Mouse (Mus musculus): ENCODE measurements at regions not wholly inside any gene's neighbourhood (a gene's known extent, or its start where the extent isn't known, plus 50 kb on each side); places are given as distances from the start of the nearest gene placed in this dataset.

DNA sequence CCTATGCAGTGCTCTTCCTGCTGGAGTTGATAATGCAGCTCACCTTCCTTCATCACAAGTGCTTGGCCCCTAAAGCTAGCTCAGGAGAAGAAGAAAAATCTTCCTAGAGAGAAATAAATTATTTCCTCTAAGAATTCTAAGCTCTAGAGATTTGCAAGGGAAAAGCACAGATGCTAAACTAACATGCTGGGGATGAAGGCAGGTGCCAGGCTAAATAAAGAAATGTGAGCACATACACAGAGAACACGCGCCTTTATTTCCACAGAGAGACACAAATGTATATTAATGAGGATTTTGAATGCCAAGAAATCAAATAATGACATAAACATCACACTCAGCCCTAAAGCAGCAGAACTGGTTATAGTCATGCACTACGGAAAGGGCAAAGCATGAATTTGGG, 229.5 kb upstream of the Mamld1 start:
- Histone ChIP-seq H3K9me3 (replicated peaks; ENCODE audit: low read length) (no peaks in the 10 kb centered on the region), H3K27me3 (replicated peaks) (no peaks in the 10 kb centered on the region), H3K36me3 (replicated peaks in 1 of 2; ENCODE audit: control insufficient read depth in 1 of 2, insufficient read depth in 1 of 2, low read length in 1 of 2) (no peaks in the 10 kb centered on the region), H3K27ac (ENCODE audit: insufficient read depth, low read depth) (no peak overlapping the region), H3K79me2 (replicated peaks; ENCODE audit: control insufficient read depth, extremely low read depth, insufficient read depth, poor library complexity, severe bottlenecking) (no peaks in the 10 kb centered on the region), H3K4me3 (replicated peaks in 1 of 3; ENCODE audit: low read depth in 2 of 3, low read length in 2 of 3, poor library complexity in 1 of 3) (no peak overlapping the region), H3K9ac (ENCODE audit: insufficient read depth, low read depth) (no peak overlapping the region), H3K4me1 (ENCODE audit: control insufficient read depth in 1 of 2, insufficient read depth in 2 of 2) (no peaks in the 10 kb centered on the region), H3K4me2 (ENCODE audit: insufficient read depth, low read depth, poor library complexity, severe bottlenecking) (no peak overlapping the region)
- in situ Hi-C loops (cut with MboI; ENCODE audit: low pct_ligation_motif_present, low pct_unique_long_range_greater_than_20kb, low sequenced_read_pairs) (no loop called here), dilution Hi-C loops (cut with MboI; ENCODE audit: extremely low pct_ligation_motif_present, extremely low pct_unique_long_range_greater_than_20kb, low sequenced_read_pairs) (no loop called here)
- TF ChIP-seq UBTF (IDR thresholded peaks at IDR 0.05; ENCODE audit: low read depth, low read length) (no peak), POLR2AphosphoS2 (IDR thresholded peaks at IDR 0.05; ENCODE audit: low read depth, low read length) (no peak), E2F4 (IDR thresholded peaks at IDR 0.05; ENCODE audit: insufficient replicate concordance, low read depth, low read length) (no peak), USF2 (conservative IDR thresholded peaks at IDR 0.05; ENCODE audit: low read depth, low read length) (no peak), ETS1 (conservative IDR thresholded peaks at IDR 0.05; ENCODE audit: low read depth, low read length) (no peak), ZMIZ1 (IDR thresholded peaks at IDR 0.05; ENCODE audit: low read depth, low read length) (no peak), MAZ (IDR thresholded peaks at IDR 0.05; ENCODE audit: low read depth, low read length) (no peak)
- no peak for DNase-seq (ENCODE audit: extremely low read depth)

- H3K27ac ChIP-seq (ENCODE audit: insufficient read depth, low read depth) = no peak overlapping the region
- dilution Hi-C loops (cut with MboI; ENCODE audit: extremely low pct_ligation_motif_present, extremely low pct_unique_long_range_greater_than_20kb, low sequenced_read_pairs) = no loop called here
Measured at GRCm38 (mm10) chrX:70817771-70818170, 232.3 kb upstream of the Mamld1 start.

GRCm38 (mm10) chrX:70816662-70817061, 233.4 kb upstream of the Mamld1 start:
- Histone ChIP-seq H3K79me2 (replicated peaks; ENCODE audit: control insufficient read depth, extremely low read depth, insufficient read depth, poor library complexity, severe bottlenecking) (no peaks in the 10 kb centered on the region), H3K4me1 (ENCODE audit: control insufficient read depth in 1 of 2, insufficient read depth in 2 of 2) (no peaks in the 10 kb centered on the region), H3K9ac (ENCODE audit: insufficient read depth, low read depth) (no peak overlapping the region), H3K4me2 (ENCODE audit: insufficient read depth, low read depth, poor library complexity, severe bottlenecking) (no peak overlapping the region), H3K27ac (ENCODE audit: insufficient read depth, low read depth) (no peak overlapping the region), H3K27me3 (replicated peaks) (no peaks in the 10 kb centered on the region), H3K9me3 (replicated peaks; ENCODE audit: low read length) (no peaks in the 10 kb centered on the region), H3K36me3 (replicated peaks in 1 of 2; ENCODE audit: control insufficient read depth in 1 of 2, insufficient read depth in 1 of 2, low read length in 1 of 2) (no peaks in the 10 kb centered on the region), H3K4me3 (replicated peaks in 1 of 3; ENCODE audit: low read depth in 2 of 3, low read length in 2 of 3, poor library complexity in 1 of 3) (no peak overlapping the region)
- in situ Hi-C loops (cut with MboI; ENCODE audit: low pct_ligation_motif_present, low pct_unique_long_range_greater_than_20kb, low sequenced_read_pairs) = no loop called here
- TF ChIP-seq CTCF (conservative IDR thresholded peaks at IDR 0.05 in 1 of 2, IDR thresholded peaks at IDR 0.05 in 1 of 2; ENCODE audit: low read depth in 2 of 2, low read length in 2 of 2) = no peak
- no peak for TF ChIP-seq RCOR1 (conservative IDR thresholded peaks at IDR 0.05; ENCODE audit: low read depth, low read length)
- TF ChIP-seq IRF4 (IDR thresholded peaks at IDR 0.05; ENCODE audit: low read depth, low read length) = no peak
- no peak for TF ChIP-seq JUND (conservative IDR thresholded peaks at IDR 0.05; ENCODE audit: low read depth, low read length)
- TF ChIP-seq POLR2A (IDR thresholded peaks at IDR 0.05; ENCODE audit: low read depth, low read length) = no peak
- dilution Hi-C loops (cut with MboI; ENCODE audit: extremely low pct_ligation_motif_present, extremely low pct_unique_long_range_greater_than_20kb, low sequenced_read_pairs) = no loop called here
- no peak for DNase-seq (ENCODE audit: extremely low read depth)

More at GRCm38 (mm10) chrX:70817771-70818170, 232.3 kb upstream of the Mamld1 start:
- DNase-seq (ENCODE audit: extremely low read depth) = no peak
- H3K9ac ChIP-seq (ENCODE audit: insufficient read depth, low read depth) = no peak overlapping the region
- H3K36me3 ChIP-seq (replicated peaks in 1 of 2; ENCODE audit: control insufficient read depth in 1 of 2, insufficient read depth in 1 of 2, low read length in 1 of 2) = no peaks in the 10 kb centered on the region
- no peaks in the 10 kb centered on the region for H3K27me3 ChIP-seq (replicated peaks)
- H3K4me3 ChIP-seq (replicated peaks in 1 of 3; ENCODE audit: low read depth in 2 of 3, low read length in 2 of 3, poor library complexity in 1 of 3) = no peak overlapping the region
- H3K79me2 ChIP-seq (replicated peaks; ENCODE audit: control insufficient read depth, extremely low read depth, insufficient read depth, poor library complexity, severe bottlenecking) = no peaks in the 10 kb centered on the region
- H3K4me2 ChIP-seq (ENCODE audit: insufficient read depth, low read depth, poor library complexity, severe bottlenecking) = no peak overlapping the region
- H3K9me3 ChIP-seq (replicated peaks; ENCODE audit: low read length) = no peaks in the 10 kb centered on the region
- TF ChIP-seq NELFE (IDR thresholded peaks at IDR 0.05; ENCODE audit: low read depth, low read length) (no peak), SMC3 (IDR thresholded peaks at IDR 0.05; ENCODE audit: low read depth, low read length) (no peak), ELF1 (IDR thresholded peaks at IDR 0.05; ENCODE audit: low read depth, low read length) (no peak), CHD1 (IDR thresholded peaks at IDR 0.05; ENCODE audit: low read depth, low read length) (no peak), GABPA (IDR thresholded peaks at IDR 0.05; ENCODE audit: insufficient replicate concordance, low read depth, low read length) (no peak)
- H3K4me1 ChIP-seq (ENCODE audit: control insufficient read depth in 1 of 2, insufficient read depth in 2 of 2) = no peaks in the 10 kb centered on the region
- in situ Hi-C loops (cut with MboI; ENCODE audit: low pct_ligation_motif_present, low pct_unique_long_range_greater_than_20kb, low sequenced_read_pairs) = no loop called here
